Mouse (Mus musculus) liver, postnatal 0 days (tissue): Measurements from ENCODE around the gene Mum1. TPM values are rescaled to one million over a fixed set of nuclear protein-coding genes. Genes with fewer than 3 reads are reported as not detected.
A peak's percentile ranks its signal among the peaks of the same experiment; 100 is the strongest.

Experiments
- ATAC-seq: fragments of 200-750 bp; cut with Nextera tagmentation; 2 replicates; pipeline ENCODE4 v1.8.0; 2017; ENCODE audit warnings: mild to moderate bottlenecking, moderate library complexity
- DNase-seq: peaks from one replicate; pipeline ENCODE4 v3.0.0-alpha.2; 2016
- H3K27ac ChIP-seq: fragments of 300-500 bp; sonication (generic); 2 replicates; pipeline ENCODE4 v1.5.1; 2014; ENCODE audit warnings: antibody characterized with exemption, moderate library complexity, mild to moderate bottlenecking, low read depth
- H3K27me3 ChIP-seq: fragments of 300-500 bp; sonication (generic); 2 replicates; pipeline ENCODE4 v1.6.1; 2014; ENCODE audit warnings: low read length, control low read depth, mixed read lengths; ENCODE audit not compliant: insufficient read depth
- H3K36me3 ChIP-seq: fragments of 300-500 bp; sonication (generic); replicated peaks from 2 replicates; pipeline ENCODE4 v1.6.1; 2014; ENCODE audit warnings: mild to moderate bottlenecking, control low read depth, low read length, moderate library complexity, mixed read lengths; ENCODE audit not compliant: insufficient read depth
- H3K4me1 ChIP-seq: fragments of 300-500 bp; sonication (generic); 2 replicates; pipeline ENCODE4 v1.6.1; 2014; ENCODE audit warnings: antibody characterized with exemption, mild to moderate bottlenecking, control low read depth; ENCODE audit not compliant: insufficient read depth
- H3K4me2 ChIP-seq: fragments of 300-500 bp; sonication (generic); 2 replicates; pipeline ENCODE4 v1.6.1; 2014; ENCODE audit warnings: low read depth, mild to moderate bottlenecking, low read length, moderate library complexity, mixed read lengths
- H3K4me3 ChIP-seq: fragments of 300-500 bp; sonication (generic); 2 replicates; pipeline ENCODE4 v1.5.1; 2014; ENCODE audit warnings: low read depth, low read length
- H3K9ac ChIP-seq: fragments of 300-500 bp; sonication (generic); replicated peaks from 2 replicates; pipeline ENCODE4 v1.6.1; 2014; ENCODE audit warnings: mild to moderate bottlenecking, moderate library complexity
- H3K9me3 ChIP-seq: fragments of 300-500 bp; sonication (generic); 2 replicates; pipeline ENCODE4 v1.6.1; 2016; ENCODE audit warnings: mild to moderate bottlenecking, control low read depth, low read length, mixed read lengths
- CTCF ChIP-seq: sonication (generic); IDR thresholded peaks from 2 replicates; pipeline ENCODE4 v1.5.1; 2016; ENCODE audit warnings: antibody characterized with exemption, low read depth
- EP300 ChIP-seq: IDR thresholded peaks from 2 replicates; pipeline ENCODE4 v1.6.1; 2016; ENCODE audit warnings: antibody characterized with exemption, low read depth, mild to moderate bottlenecking
- WGBS: fragments of 180-500 bp; shearing (Covaris S2); extraction: QIAGEN DNeasy Blood & Tissue Kit; methylation state at CpG from one replicate; pipeline ENCODE4 v1.1.7; 2014; ENCODE audit not compliant: insufficient replicate concordance; 5-methylcytosine and 5-hydroxymethylcytosine counted together
- polyA plus RNA-seq: library from polyadenylated mRNA; unstranded; fragments of >200 nt; fragmentation: Nextera tagmentation; extraction: Ambion mirVana; gene quantifications from 2 replicates; pipeline ENCODE4 v1.2.1, GENCODE M21; 2015

Gene Mum1
- polyA plus RNA-seq, 1 experiment from 2014 or later: 13.3 TPM

GRCm38 (mm10) chr10:80271186-80271843 lies 45.1 kb downstream of the Mum1 start:
- no peak for TF ChIP-seq EP300
- TF ChIP-seq CTCF: no peak

GRCm38 (mm10) chr10:80271870-80272585 lies 45.8 kb downstream of the Mum1 start:
- Histone ChIP-seq H3K9ac (peak overlapping the region; percentile 63), H3K4me3 (no peak overlapping the region), H3K4me1 (peaks cover 60% of the 10 kb centered on the region), H3K9me3 (no peaks in the 10 kb centered on the region), H3K27ac (peak overlapping the region; percentile 92), H3K36me3 (peaks cover 54% of the 10 kb centered on the region), H3K27me3 (no peaks in the 10 kb centered on the region), H3K4me2 (peak overlapping the region; percentile 52)
- DNase-seq (peak; percentile 32), ATAC-seq (no peak)
- 72% methylated on average over 8 of the region's 8 CpGs for WGBS
- TF ChIP-seq CTCF: no peak

More at GRCm38 (mm10) chr10:80271186-80271843, 45.1 kb downstream of the Mum1 start:
- Histone ChIP-seq H3K4me1 (peaks cover 68% of the 10 kb centered on the region), H3K4me3 (no peak overlapping the region; the same call in 1 of the 2 replicates), H3K27me3 (no peaks in the 10 kb centered on the region), H3K9me3 (no peaks in the 10 kb centered on the region), H3K27ac (peak overlapping the region; percentile 92), H3K36me3 (peaks cover 51% of the 10 kb centered on the region), H3K4me2 (peak overlapping the region; percentile 52), H3K9ac (peak overlapping the region; percentile 63)
- ATAC-seq (peak; percentile 3; the same call in 1 of the 2 replicates), DNase-seq (no peak)
- WGBS: 52% methylated on average over 5 of the region's 5 CpGs

GRCm38 (mm10) chr10:80273847-80274246 lies 47.6 kb downstream of the Mum1 start:
- H3K27me3 ChIP-seq: no peaks in the 10 kb centered on the region
- TF ChIP-seq EP300 (no peak), CTCF (no peak)
- H3K27ac ChIP-seq: no peak overlapping the region
- H3K9me3 ChIP-seq: no peaks in the 10 kb centered on the region
- peaks cover 45% of the 10 kb centered on the region for H3K4me1 ChIP-seq
- WGBS: 85% methylated on average over 3 of the region's 3 CpGs
- H3K9ac ChIP-seq: no peak overlapping the region
- H3K4me2 ChIP-seq: no peak overlapping the region
- H3K4me3 ChIP-seq: no peak overlapping the region
- ATAC-seq (no peak), DNase-seq (no peak)
- H3K36me3 ChIP-seq: peaks cover 60% of the 10 kb centered on the region

GRCm38 (mm10) chr10:80276238-80276637 lies 50.0 kb downstream of the Mum1 start:
- ATAC-seq: peak; percentile 74
- H3K4me3 ChIP-seq: no peak overlapping the region
- peak; percentile 63 for DNase-seq
- no peaks in the 10 kb centered on the region for H3K27me3 ChIP-seq
- peaks cover 31% of the 10 kb centered on the region for H3K4me1 ChIP-seq
- peak overlapping the region; percentile 44; the same call in 1 of the 2 replicates for H3K27ac ChIP-seq
- no peaks in the 10 kb centered on the region for H3K9me3 ChIP-seq
- 53% methylated on average over 5 of the region's 5 CpGs for whole genome bisulfite sequencing
- H3K36me3 ChIP-seq: peaks cover 80% of the 10 kb centered on the region
- no peak for TF ChIP-seq EP300
- no peak overlapping the region for H3K9ac ChIP-seq
- no peak overlapping the region for H3K4me2 ChIP-seq

- Histone ChIP-seq H3K36me3 (peaks cover 79% of the 10 kb centered on the region), H3K9ac (no peak overlapping the region), H3K9me3 (no peaks in the 10 kb centered on the region), H3K27ac (no peak overlapping the region), H3K4me2 (no peak overlapping the region), H3K4me3 (no peak overlapping the region), H3K4me1 (peaks cover 32% of the 10 kb centered on the region), H3K27me3 (no peaks in the 10 kb centered on the region)
- ATAC-seq (no peak), DNase-seq (no peak)
- 91% methylated on average over 9 of the region's 9 CpGs for WGBS
- TF ChIP-seq CTCF (no peak), EP300 (no peak)
These were observed 52.2 kb downstream of the Mum1 start for GRCm38 (mm10) chr10:80278390-80278789.

GRCm38 (mm10) chr10:80279273-80279672 lies 53.0 kb downstream of the Mum1 start:
- peaks cover 26% of the 10 kb centered on the region for H3K4me1 ChIP-seq
- H3K4me2 ChIP-seq: no peak overlapping the region
- H3K27me3 ChIP-seq: no peaks in the 10 kb centered on the region
- H3K4me3 ChIP-seq: no peak overlapping the region
- no peak for ATAC-seq
- no peak overlapping the region for H3K9ac ChIP-seq
- peak overlapping the region; percentile 16; the same call in 1 of the 2 replicates for H3K27ac ChIP-seq
- 90% methylated on average over 12 of the region's 12 CpGs for WGBS
- peaks cover 79% of the 10 kb centered on the region for H3K36me3 ChIP-seq
- DNase-seq: no peak
- TF ChIP-seq EP300 (no peak), CTCF (no peak)
- no peaks in the 10 kb centered on the region for H3K9me3 ChIP-seq
